Mouse (Mus musculus): ENCODE results near the gene Steap2.
"Not testable (repeated sequence)": the region's sequence is repeated elsewhere in the genome, so short reads cannot be mapped to it uniquely, and the experiment has no call there.

Steap2 gene

GRCm38 (mm10) chr5:5693956-5694653, at the start of gene Steap2:
TSS of gene Steap2 (minus strand) at chr5:5694578.
- DNase-seq: no peak

GRCm38 (mm10) chr5:5734445-5734844, 40.1 kb upstream of the Steap2 start:
- no peak for DNase-seq

- no peak for DNase-seq
These were observed 38.5 kb upstream of the Steap2 start for GRCm38 (mm10) chr5:5732858-5733257.

DNA sequence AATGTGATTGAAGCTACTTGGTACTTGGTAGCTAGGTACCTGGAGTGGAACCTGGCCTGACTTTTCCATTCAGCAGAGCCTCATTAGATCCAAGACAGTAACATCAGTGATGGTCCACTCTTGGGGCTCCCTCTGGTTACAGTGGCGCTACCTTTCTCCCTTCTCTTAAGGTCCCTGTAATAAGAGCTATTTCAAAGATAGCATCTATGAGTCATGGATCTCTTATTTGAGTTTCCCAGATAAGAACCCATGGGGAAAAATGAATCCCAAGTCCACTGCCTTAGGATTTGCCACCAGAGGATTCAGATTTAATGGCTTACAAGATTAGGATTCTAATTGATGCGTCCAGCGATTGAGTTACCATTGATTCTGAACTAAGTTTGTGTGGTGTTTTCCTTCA, 37.8 kb upstream of the Steap2 start:
- DNase-seq: no peak

- DNase-seq: no peak
These were observed 35.5 kb upstream of the Steap2 start for GRCm38 (mm10) chr5:5729904-5730303.

- no peak for DNase-seq
These were observed 27.8 kb upstream of the Steap2 start for GRCm38 (mm10) chr5:5722217-5722616.

GRCm38 (mm10) chr5:5711032-5711431, 16.7 kb upstream of the Steap2 start:
- DNase-seq: no peak

DNA sequence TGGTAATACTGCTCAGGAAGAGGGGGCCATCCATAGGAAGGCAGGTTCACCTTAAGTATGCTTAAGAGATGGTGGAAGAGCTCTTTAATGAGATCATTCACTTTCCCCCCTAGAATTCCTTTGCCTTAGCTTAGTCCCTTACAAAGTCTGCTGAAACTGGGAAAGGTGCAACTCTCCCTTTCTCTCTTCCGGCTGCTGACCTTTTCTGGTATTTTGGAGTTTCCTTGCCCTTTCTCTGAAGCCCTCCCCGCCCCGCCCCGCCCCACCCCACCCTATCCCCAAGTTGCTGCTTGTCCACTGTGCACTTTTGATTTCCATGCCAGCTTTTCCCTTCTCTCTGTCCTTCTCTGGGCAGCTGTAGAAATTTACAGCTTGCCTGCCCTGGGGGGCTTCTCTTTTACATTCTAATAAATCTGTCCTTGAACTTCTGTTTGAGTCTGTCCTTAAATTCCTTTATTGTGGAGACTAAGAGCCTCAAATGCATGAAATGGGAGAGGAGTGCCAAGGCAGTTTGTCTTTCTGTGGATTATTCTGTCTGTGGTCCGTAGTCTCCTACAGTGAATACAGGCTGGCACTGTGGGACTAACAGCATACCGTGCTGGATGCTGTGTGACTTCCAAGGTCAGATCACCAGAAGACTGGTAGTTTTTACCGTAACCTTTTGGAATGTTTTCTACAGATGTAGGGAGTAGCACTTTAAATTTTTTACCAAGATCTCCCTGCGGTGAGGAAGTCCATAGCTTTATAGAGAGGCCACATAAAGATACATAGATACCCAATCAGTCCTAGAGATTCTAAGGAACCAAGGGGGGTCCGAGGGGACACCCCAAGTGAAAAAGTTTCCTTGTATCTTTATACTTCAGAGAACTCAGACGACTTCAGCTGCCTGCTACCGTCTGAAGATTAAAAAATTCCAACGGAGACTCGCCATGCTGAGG, 13.2 kb upstream of the Steap2 start:
- no peak for DNase-seq

GRCm38 (mm10) chr5:5705019-5705418, 10.6 kb upstream of the Steap2 start:
- no peak for DNase-seq

DNA sequence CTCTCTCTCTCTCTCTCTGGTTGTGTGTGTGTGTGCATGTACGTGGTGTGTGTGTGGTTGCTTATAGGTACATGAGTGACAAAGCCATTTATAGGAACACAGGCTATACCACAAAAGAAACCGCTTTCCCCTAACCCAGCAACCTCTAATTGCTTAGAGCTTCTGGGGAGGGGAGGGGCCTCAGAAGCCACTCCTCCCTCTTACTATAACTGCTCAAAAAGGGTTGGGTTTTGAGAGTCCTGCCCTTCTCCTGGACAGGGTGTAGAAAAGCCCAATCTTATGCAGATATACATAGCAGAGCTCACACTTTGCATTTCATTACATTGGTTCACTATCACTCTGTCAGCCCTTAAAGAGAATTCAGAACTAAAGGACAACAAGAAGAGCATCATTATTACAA, 6.0 kb upstream of the Steap2 start:
- DNase-seq: no peak

DNA sequence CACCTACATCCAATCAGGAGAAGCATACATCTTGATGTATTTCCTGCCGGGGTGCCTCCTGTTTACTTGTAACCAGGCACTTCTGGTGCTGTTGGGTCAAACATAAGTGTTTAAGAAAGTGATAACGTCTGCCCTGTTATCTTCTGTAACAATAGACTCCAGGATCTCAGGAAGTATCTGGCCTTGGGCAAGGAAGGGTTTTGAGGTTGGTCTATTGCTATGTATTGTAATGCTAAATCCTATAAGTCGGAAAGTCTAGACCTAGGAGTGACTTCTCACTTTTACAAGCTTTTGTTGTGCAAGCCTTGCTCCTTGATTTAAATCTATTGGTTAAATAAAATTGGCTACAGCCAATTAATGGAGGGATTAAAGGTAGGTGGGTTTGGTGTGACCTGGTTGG, 4.5 kb upstream of the Steap2 start:
- no peak for DNase-seq

- DNase-seq: no peak
These were observed 1.1 kb upstream of the Steap2 start for GRCm38 (mm10) chr5:5695401-5695942.

DNA sequence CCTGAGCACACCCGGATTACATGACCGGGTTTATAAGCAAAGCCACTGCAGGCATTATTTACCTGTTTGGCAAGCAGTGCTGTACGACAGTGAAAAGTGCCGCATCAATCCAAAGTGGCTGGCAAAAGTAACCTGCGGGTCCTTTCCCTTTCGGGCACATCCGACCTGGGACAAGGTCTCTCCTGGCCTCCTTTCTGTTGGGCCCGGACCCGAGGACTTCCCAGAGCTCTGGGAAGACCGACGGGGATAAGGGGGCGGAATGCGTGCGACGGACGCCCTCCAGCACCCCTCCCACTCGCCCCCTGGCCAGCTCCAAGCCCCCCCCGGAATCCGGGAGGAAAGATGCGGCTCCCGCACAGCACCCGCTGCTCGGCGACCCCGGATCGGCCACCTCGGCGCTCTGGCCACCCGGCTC, 830 bp downstream of the Steap2 start:
- DNase-seq: no peak

GRCm38 (mm10) chr5:5692167-5692738, 2.1 kb downstream of the Steap2 start:
- DNase-seq: no peak

- DNase-seq: no peak
These were observed 5.3 kb downstream of the Steap2 start for GRCm38 (mm10) chr5:5688945-5689540.

DNA sequence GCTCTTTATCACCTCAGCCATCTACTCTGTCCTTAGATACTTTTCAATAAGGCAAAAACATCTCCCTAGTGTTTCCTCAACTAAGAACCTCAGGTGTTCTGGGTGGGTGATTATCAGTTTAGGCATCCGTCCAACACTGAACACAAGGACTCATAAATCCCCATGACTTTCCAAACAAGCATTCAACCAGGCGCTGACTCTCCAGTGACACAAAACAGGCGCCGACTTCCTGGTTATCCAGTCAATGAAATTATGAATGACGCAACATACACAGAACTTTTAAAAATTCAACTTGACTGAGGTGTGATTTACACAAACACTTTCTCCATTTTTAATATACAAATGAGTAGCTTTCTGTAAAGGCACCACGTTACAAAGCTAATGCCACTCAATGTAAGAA, 6.2 kb downstream of the Steap2 start:
- DNase-seq: no peak

- DNase-seq: no peak
These were observed 7.4 kb downstream of the Steap2 start for GRCm38 (mm10) chr5:5686973-5687372.

GRCm38 (mm10) chr5:5684946-5685345, 9.4 kb downstream of the Steap2 start:
- not testable (repeated sequence) for DNase-seq

GRCm38 (mm10) chr5:5683292-5683691, 11.1 kb downstream of the Steap2 start:
- DNase-seq: no peak

DNA sequence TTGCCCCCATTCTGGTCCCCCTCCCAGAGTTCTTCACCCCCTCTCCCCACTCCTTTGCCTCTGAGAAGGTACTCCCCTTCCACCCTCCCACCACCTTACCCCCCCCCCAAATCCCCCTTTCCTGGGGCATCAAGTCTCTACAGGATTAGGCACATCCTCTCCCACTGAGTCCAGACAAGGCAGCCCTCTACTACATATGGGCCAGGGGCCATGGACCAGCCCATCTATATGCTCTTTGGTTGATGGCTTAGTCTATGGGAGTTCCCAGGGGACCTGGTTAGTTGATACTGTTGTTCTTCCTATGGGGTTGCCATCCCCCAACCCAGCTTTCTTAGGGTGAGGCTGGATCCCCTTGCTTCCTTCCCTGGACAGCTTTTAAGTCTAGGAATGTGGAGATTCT, 14.9 kb downstream of the Steap2 start:
- no peak for DNase-seq

- no peak for DNase-seq
These were observed 18.3 kb downstream of the Steap2 start for GRCm38 (mm10) chr5:5676082-5676481.

DNA sequence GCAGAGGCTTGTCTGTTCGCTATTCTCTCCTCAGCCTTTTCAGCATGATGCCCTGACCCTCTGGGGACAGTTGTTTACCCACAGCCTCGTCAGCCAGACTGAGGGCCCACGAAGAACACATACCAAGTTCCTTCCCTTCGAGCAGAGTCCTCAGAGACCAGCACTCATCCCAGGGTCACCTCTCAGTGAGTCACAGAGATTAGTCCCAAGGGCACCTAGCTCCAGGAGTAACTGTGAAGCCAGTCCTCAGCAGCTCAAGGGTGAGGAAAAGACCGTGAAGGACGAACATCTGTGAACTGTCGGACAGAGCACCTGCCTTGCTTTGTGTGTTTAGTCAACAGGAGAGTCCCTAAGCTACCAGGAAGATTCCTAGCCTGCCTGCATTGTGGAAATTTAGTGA, 25.5 kb downstream of the Steap2 start:
- no peak for DNase-seq

GRCm38 (mm10) chr5:5664371-5664926, 29.9 kb downstream of the Steap2 start:
- DNase-seq: no peak

Data from spleen, adult 18-20 months (tissue).